Mouse (Mus musculus) limb, embryonic 14.5 days (tissue): ENCODE data around the gene Ghrl. TPM values are rescaled to one million over a fixed set of nuclear protein-coding genes. Genes with fewer than 3 reads are reported as not detected.
A peak's percentile ranks its signal among the peaks of the same experiment; 100 is the strongest.

Experiments
- ATAC-seq: fragments of 200-750 bp; cut with Nextera tagmentation; 2 replicates; pipeline ENCODE4 v1.8.0; 2017; ENCODE audit warnings: low read depth, moderate number of reproducible peaks, moderate TSS enrichment; ENCODE audit not compliant: low FRiP score
- DNase-seq: peaks from one replicate; pipeline ENCODE4 v3.0.0-alpha.2; 2015; ENCODE audit warnings: low spot score
- H3K27ac ChIP-seq: fragments of 300-500 bp; sonication (generic); replicated peaks from 2 replicates; pipeline ENCODE4 v1.5.1; 2014; ENCODE audit warnings: low read depth, mild to moderate bottlenecking, low read length, moderate library complexity, mixed read lengths
- H3K27me3 ChIP-seq: fragments of 300-500 bp; sonication (generic); 2 replicates; pipeline ENCODE4 v1.6.1; 2014; ENCODE audit warnings: low read length, mixed read lengths; ENCODE audit not compliant: control insufficient read depth, insufficient read depth
- H3K36me3 ChIP-seq: fragments of 300-500 bp; sonication (generic); 2 replicates; pipeline ENCODE4 v1.6.1; 2014; ENCODE audit warnings: mild to moderate bottlenecking, low read length, moderate library complexity, mixed read lengths; ENCODE audit not compliant: control insufficient read depth, insufficient read depth
- H3K4me1 ChIP-seq: fragments of 300-500 bp; sonication (generic); 2 replicates; pipeline ENCODE4 v1.6.1; 2014; ENCODE audit warnings: antibody characterized with exemption, low read length, mixed read lengths; ENCODE audit not compliant: control insufficient read depth, insufficient read depth
- H3K4me2 ChIP-seq: fragments of 300-500 bp; sonication (generic); replicated peaks from 2 replicates; pipeline ENCODE4 v1.6.1; 2014; ENCODE audit warnings: low read depth, mild to moderate bottlenecking, low read length, moderate library complexity; ENCODE audit not compliant: severe bottlenecking
- H3K4me3 ChIP-seq: fragments of 300-500 bp; sonication (generic); replicated peaks from 2 replicates; pipeline ENCODE4 v1.5.1; 2014; ENCODE audit warnings: low read length
- H3K9ac ChIP-seq: fragments of 300-500 bp; sonication (generic); 2 replicates; pipeline ENCODE4 v1.6.1; 2014; ENCODE audit warnings: mild to moderate bottlenecking, low read depth, low read length, moderate library complexity; ENCODE audit not compliant: severe bottlenecking
- H3K9me3 ChIP-seq: fragments of 300-500 bp; sonication (generic); 2 replicates; pipeline ENCODE4 v1.6.1; 2016; ENCODE audit warnings: low read length; ENCODE audit not compliant: control insufficient read depth
- POLR2A ChIP-seq: fragments of 200-500 bp; IDR thresholded peaks from 2 replicates; pipeline ENCODE4 v1.8.0; 2012; ENCODE audit warnings: inconsistent platforms, mild to moderate bottlenecking, moderate library complexity, borderline replicate concordance; ENCODE audit not compliant: insufficient read depth, insufficient read length; ENCODE audit errors: extremely low read depth
- WGBS: fragments of 180-500 bp; shearing (Covaris S2); extraction: QIAGEN DNeasy Blood & Tissue Kit; methylation state at CpG from one replicate; pipeline ENCODE4 v1.1.7; 2014; 5-methylcytosine and 5-hydroxymethylcytosine counted together
- polyA plus RNA-seq, 2 experiments: library from polyadenylated mRNA; depleted of rRNA in 1 of 2; stranded (reverse) in 1 of 2; unstranded in 1 of 2; fragments of >200 nt; fragmentation: Nextera tagmentation in 1 of 2; extraction: Ambion mirVana in 1 of 2; gene quantifications; 2 replicates each; pipeline versions ENCODE4 v1.2.1 to v1.2.3; 2012 to 2014

Gene Ghrl
- polyA plus RNA-seq, 2 experiments = 0.11 TPM; not detected in 1

GRCm38 (mm10) chr6:113692661-113693133, 27.0 kb downstream of the Ghrl start:
- Histone ChIP-seq H3K36me3 (no peaks in the 10 kb centered on the region), H3K4me1 (peaks cover 20% of the 10 kb centered on the region), H3K27ac (no peak overlapping the region), H3K4me2 (no peak overlapping the region), H3K27me3 (no peaks in the 10 kb centered on the region), H3K9ac (no peak overlapping the region), H3K4me3 (no peak overlapping the region), H3K9me3 (no peaks in the 10 kb centered on the region)
- WGBS = 70% methylated on average over 5 of the region's 5 CpGs
- no peak for DNase-seq
- no peak for TF ChIP-seq POLR2A
- ATAC-seq = no peak

GRCm38 (mm10) chr6:113691084-113691462, 28.6 kb downstream of the Ghrl start:
- ATAC-seq = no peak
- Histone ChIP-seq H3K4me2 (peak overlapping the region; percentile 32; the same call in 1 of the 2 replicates), H3K4me3 (no peak overlapping the region), H3K9ac (no peak overlapping the region; the same call in 1 of the 2 replicates), H3K27me3 (no peaks in the 10 kb centered on the region), H3K36me3 (no peaks in the 10 kb centered on the region), H3K9me3 (no peaks in the 10 kb centered on the region), H3K4me1 (peaks cover 16% of the 10 kb centered on the region), H3K27ac (0 out of 2 replicates have a peak overlapping the region, but pooled peaks have one; percentile 4)
- 73% methylated on average over 4 of the region's 4 CpGs for WGBS
- TF ChIP-seq POLR2A = no peak
- no peak for DNase-seq

DNA sequence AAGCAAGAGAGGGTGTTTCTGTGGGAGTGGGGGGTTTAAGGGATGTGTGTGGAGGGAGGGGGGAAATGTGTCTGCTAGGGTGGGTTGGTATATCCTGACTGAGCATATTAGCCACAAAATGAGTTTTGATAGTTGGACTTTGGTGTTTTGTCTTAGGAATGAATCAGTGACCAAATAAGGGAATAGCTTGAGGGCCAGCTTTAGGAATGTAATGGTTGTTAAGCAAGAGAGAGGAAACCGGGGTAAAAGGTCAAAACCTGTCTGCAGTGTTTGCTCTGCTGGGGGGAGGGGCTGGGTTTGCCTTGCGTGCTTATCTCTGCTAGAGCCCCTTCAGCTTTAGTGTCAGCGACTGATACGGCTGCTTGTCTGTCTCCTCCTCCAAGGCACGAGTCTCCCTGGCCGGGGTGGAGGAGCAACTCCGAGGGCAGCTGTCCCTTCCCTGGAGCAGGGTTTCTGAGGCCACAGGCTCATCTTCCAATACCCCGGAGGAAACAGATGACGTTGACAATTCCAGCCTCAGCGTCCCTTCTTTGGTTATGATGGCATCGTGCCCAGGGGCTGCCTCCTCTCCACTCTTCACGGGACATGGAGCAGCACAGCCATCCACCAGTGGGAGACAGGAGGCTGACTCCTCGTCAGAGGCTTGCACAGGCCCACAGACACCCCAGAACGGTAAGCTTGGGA, 29.1 kb downstream of the Ghrl start:
- peak; percentile 65; the same call in 1 of the 2 replicates for ATAC-seq
- TF ChIP-seq POLR2A = no peak

DNA sequence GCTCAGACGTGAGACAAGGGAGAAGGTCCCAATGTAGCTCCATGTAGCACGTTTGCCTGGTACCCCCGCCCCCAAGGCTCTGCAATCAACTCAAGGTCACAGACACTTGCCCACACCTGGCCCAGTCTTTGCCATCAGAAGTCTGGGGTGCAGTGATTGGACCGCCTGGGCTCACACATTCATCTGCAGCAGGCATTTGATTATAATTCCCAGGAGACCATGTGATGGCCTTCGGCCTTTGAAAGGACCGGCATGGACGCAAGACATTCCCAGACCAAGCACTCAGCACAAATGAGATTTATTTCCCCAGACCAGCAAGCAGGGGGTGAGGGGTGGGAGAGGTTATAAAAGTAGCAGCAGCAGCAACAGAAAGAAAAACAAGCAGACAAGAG, 29.7 kb downstream of the Ghrl start:
- Histone ChIP-seq H3K36me3 (no peaks in the 10 kb centered on the region), H3K9me3 (no peaks in the 10 kb centered on the region), H3K27ac (0 out of 2 replicates have a peak overlapping the region, but pooled peaks have one; percentile 4), H3K4me2 (peak overlapping the region; percentile 32; the same call in 1 of the 2 replicates), H3K9ac (no peak overlapping the region), H3K4me3 (no peak overlapping the region), H3K4me1 (peaks cover 13% of the 10 kb centered on the region), H3K27me3 (no peaks in the 10 kb centered on the region)
- ATAC-seq (no peak), DNase-seq (no peak)
- TF ChIP-seq POLR2A = no peak
- 7% methylated on average over 7 of the region's 7 CpGs for WGBS

More for the DNA sequence above, 29.1 kb downstream of the Ghrl start:
- DNase-seq = peak; percentile 51
- Histone ChIP-seq H3K4me3 (0 out of 2 replicates have a peak overlapping the region, but pooled peaks have one; percentile 4), H3K36me3 (no peaks in the 10 kb centered on the region), H3K9ac (peak overlapping the region; percentile 38; the same call in 1 of the 2 replicates), H3K4me1 (peaks cover 13% of the 10 kb centered on the region), H3K27ac (0 out of 2 replicates have a peak overlapping the region, but pooled peaks have one; percentile 4), H3K9me3 (no peaks in the 10 kb centered on the region), H3K27me3 (no peaks in the 10 kb centered on the region), H3K4me2 (peak overlapping the region; percentile 32; the same call in 1 of the 2 replicates)
- WGBS = 6% methylated on average over 14 of the region's 14 CpGs

GRCm38 (mm10) chr6:113686551-113687125, 33.0 kb downstream of the Ghrl start:
- Histone ChIP-seq H3K4me2 (no peak overlapping the region), H3K27ac (no peak overlapping the region), H3K36me3 (no peaks in the 10 kb centered on the region), H3K9me3 (no peaks in the 10 kb centered on the region), H3K4me1 (peaks cover 13% of the 10 kb centered on the region), H3K9ac (0 out of 2 replicates have a peak overlapping the region, but pooled peaks have one; percentile 28), H3K27me3 (no peaks in the 10 kb centered on the region), H3K4me3 (no peak overlapping the region)
- TF ChIP-seq POLR2A = no peak
- ATAC-seq = no peak
- DNase-seq = no peak
- 51% methylated on average over 8 of the region's 8 CpGs for WGBS
